Mouse (Mus musculus): ENCODE results near the gene Cds1. TPM values are rescaled to one million over a fixed set of nuclear protein-coding genes. Genes with fewer than 3 reads are reported as not detected.

The Cds1 gene
- polyA plus RNA-seq, 1 experiment from 2014 or later, result 3.8 TPM

- Histone ChIP-seq H3K9me3 (no peaks in the 10 kb centered on the region), H3K4me3 (no peak overlapping the region), H3K4me2 (no peak overlapping the region), H3K9ac (no peak overlapping the region), H3K27ac (replicated peaks) (no peak overlapping the region), H3K36me3 (no peaks in the 10 kb centered on the region), H3K27me3 (no peaks in the 10 kb centered on the region), H3K4me1 (replicated peaks) (peaks cover 7% of the 10 kb centered on the region; the same call in 1 of the 2 replicates)
- ATAC-seq (ENCODE audit: low read depth), result no peak
- WGBS, result 88% methylated on average over 4 of the region's 4 CpGs
Observed at GRCm38 (mm10) chr5:101780918-101781317, 16.0 kb downstream of the Cds1 start.

GRCm38 (mm10) chr5:101784328-101784727 is 19.4 kb downstream of the Cds1 start:
- H3K4me2 ChIP-seq, result no peak overlapping the region
- H3K36me3 ChIP-seq, result no peaks in the 10 kb centered on the region
- H3K4me1 ChIP-seq (replicated peaks), result peaks cover 7% of the 10 kb centered on the region; the same call in 1 of the 2 replicates
- WGBS, result 92% methylated on average over 3 of the region's 3 CpGs
- no peak overlapping the region for H3K4me3 ChIP-seq
- no peak overlapping the region for H3K9ac ChIP-seq
- H3K9me3 ChIP-seq, result no peaks in the 10 kb centered on the region
- no peaks in the 10 kb centered on the region for H3K27me3 ChIP-seq
- no peak for ATAC-seq (ENCODE audit: low read depth)
- H3K27ac ChIP-seq (replicated peaks), result no peak overlapping the region

GRCm38 (mm10) chr5:101784787-101785186 is 19.9 kb downstream of the Cds1 start:
- Histone ChIP-seq H3K4me1 (replicated peaks) (peaks cover 7% of the 10 kb centered on the region; the same call in 1 of the 2 replicates), H3K4me3 (no peak overlapping the region), H3K4me2 (no peak overlapping the region), H3K27me3 (no peaks in the 10 kb centered on the region), H3K9me3 (no peaks in the 10 kb centered on the region), H3K27ac (replicated peaks) (no peak overlapping the region), H3K36me3 (no peaks in the 10 kb centered on the region), H3K9ac (no peak overlapping the region)
- ATAC-seq (ENCODE audit: low read depth), result no peak
- 89% methylated on average over 2 of the region's 2 CpGs for WGBS

- H3K9me3 ChIP-seq, result no peaks in the 10 kb centered on the region
- ATAC-seq (ENCODE audit: low read depth), result no peak
- 40% methylated on average over 4 of the region's 4 CpGs for WGBS
- peaks cover 7% of the 10 kb centered on the region; the same call in 1 of the 2 replicates for H3K4me1 ChIP-seq (replicated peaks)
- no peak overlapping the region for H3K4me3 ChIP-seq
- H3K36me3 ChIP-seq, result no peaks in the 10 kb centered on the region
- no peak overlapping the region for H3K4me2 ChIP-seq
- H3K27me3 ChIP-seq, result no peaks in the 10 kb centered on the region
- H3K9ac ChIP-seq, result no peak overlapping the region
- H3K27ac ChIP-seq (replicated peaks), result no peak overlapping the region
Observed at GRCm38 (mm10) chr5:101785921-101786614, 21.1 kb downstream of the Cds1 start.

- H3K27me3 ChIP-seq, result no peaks in the 10 kb centered on the region
- H3K9me3 ChIP-seq, result no peaks in the 10 kb centered on the region
- no peak overlapping the region for H3K27ac ChIP-seq (replicated peaks)
- H3K4me2 ChIP-seq, result no peak overlapping the region
- no peak overlapping the region for H3K9ac ChIP-seq
- no peak for ATAC-seq (ENCODE audit: low read depth)
- H3K4me1 ChIP-seq (replicated peaks), result no peaks in the 10 kb centered on the region
- H3K4me3 ChIP-seq, result no peak overlapping the region
- no peaks in the 10 kb centered on the region for H3K36me3 ChIP-seq
Observed at GRCm38 (mm10) chr5:101789770-101790169, 24.8 kb downstream of the Cds1 start.

- no peaks in the 10 kb centered on the region for H3K36me3 ChIP-seq
- H3K9me3 ChIP-seq, result no peaks in the 10 kb centered on the region
- ATAC-seq (ENCODE audit: low read depth), result no peak
- 56% methylated on average over 5 of the region's 5 CpGs for WGBS
- no peak overlapping the region for H3K9ac ChIP-seq
- H3K4me2 ChIP-seq, result no peak overlapping the region
- H3K27ac ChIP-seq (replicated peaks), result no peak overlapping the region
- H3K27me3 ChIP-seq, result no peaks in the 10 kb centered on the region
- no peaks in the 10 kb centered on the region for H3K4me1 ChIP-seq (replicated peaks)
- no peak overlapping the region for H3K4me3 ChIP-seq
Observed at GRCm38 (mm10) chr5:101790560-101790959, 25.6 kb downstream of the Cds1 start.

- H3K27ac ChIP-seq (replicated peaks), result no peak overlapping the region
- no peaks in the 10 kb centered on the region for H3K4me1 ChIP-seq (replicated peaks)
- no peaks in the 10 kb centered on the region for H3K27me3 ChIP-seq
- no peak overlapping the region for H3K4me3 ChIP-seq
- no peak overlapping the region for H3K4me2 ChIP-seq
- no peaks in the 10 kb centered on the region for H3K9me3 ChIP-seq
- no peak for ATAC-seq (ENCODE audit: low read depth)
- H3K36me3 ChIP-seq, result no peaks in the 10 kb centered on the region
- WGBS, result 80% methylated on average over 4 of the region's 4 CpGs
- no peak overlapping the region for H3K9ac ChIP-seq
Observed at GRCm38 (mm10) chr5:101792665-101793064, 27.7 kb downstream of the Cds1 start.

- H3K9ac ChIP-seq, result no peak overlapping the region
- H3K27me3 ChIP-seq, result no peaks in the 10 kb centered on the region
- 71% methylated on average over 2 of the region's 2 CpGs for WGBS
- ATAC-seq (ENCODE audit: low read depth), result no peak
- H3K4me3 ChIP-seq, result no peak overlapping the region
- H3K4me1 ChIP-seq (replicated peaks), result no peaks in the 10 kb centered on the region
- H3K36me3 ChIP-seq, result no peaks in the 10 kb centered on the region
- H3K4me2 ChIP-seq, result no peak overlapping the region
- no peaks in the 10 kb centered on the region for H3K9me3 ChIP-seq
- H3K27ac ChIP-seq (replicated peaks), result no peak overlapping the region
Observed at GRCm38 (mm10) chr5:101801891-101802290, 37.0 kb downstream of the Cds1 start.

- 73% methylated on average over 9 of the region's 9 CpGs for WGBS
- Histone ChIP-seq H3K27me3 (no peaks in the 10 kb centered on the region), H3K9ac (no peak overlapping the region), H3K9me3 (no peaks in the 10 kb centered on the region), H3K4me1 (replicated peaks) (no peaks in the 10 kb centered on the region), H3K27ac (replicated peaks) (no peak overlapping the region), H3K4me2 (no peak overlapping the region), H3K36me3 (no peaks in the 10 kb centered on the region), H3K4me3 (no peak overlapping the region)
- ATAC-seq (ENCODE audit: low read depth), result no peak
Observed at GRCm38 (mm10) chr5:101802358-101803022, 37.6 kb downstream of the Cds1 start.

GRCm38 (mm10) chr5:101811296-101812169 is 46.6 kb downstream of the Cds1 start:
- Histone ChIP-seq H3K9ac (no peak overlapping the region), H3K27me3 (no peaks in the 10 kb centered on the region), H3K27ac (replicated peaks) (no peak overlapping the region), H3K4me2 (no peak overlapping the region), H3K9me3 (no peaks in the 10 kb centered on the region), H3K36me3 (no peaks in the 10 kb centered on the region), H3K4me1 (replicated peaks) (no peaks in the 10 kb centered on the region), H3K4me3 (no peak overlapping the region)
- ATAC-seq (ENCODE audit: low read depth), result no peak
- WGBS, result 92% methylated on average over 6 of the region's 6 CpGs

GRCm38 (mm10) chr5:101816822-101817221 is 51.9 kb downstream of the Cds1 start:
- 70% methylated on average over 7 of the region's 7 CpGs for WGBS

GRCm38 (mm10) chr5:101819216-101819615 is 54.3 kb downstream of the Cds1 start:
- H3K4me1 ChIP-seq (replicated peaks), result no peaks in the 10 kb centered on the region
- H3K4me3 ChIP-seq, result no peak overlapping the region
- H3K9ac ChIP-seq, result no peak overlapping the region
- H3K36me3 ChIP-seq, result no peaks in the 10 kb centered on the region
- H3K27me3 ChIP-seq, result no peaks in the 10 kb centered on the region; the same call in 1 of the 2 replicates
- no peak overlapping the region for H3K4me2 ChIP-seq
- WGBS, result 54% methylated on average over 10 of the region's 10 CpGs
- no peaks in the 10 kb centered on the region for H3K9me3 ChIP-seq
- no peak for ATAC-seq (ENCODE audit: low read depth)
- H3K27ac ChIP-seq (replicated peaks), result no peak overlapping the region

More at GRCm38 (mm10) chr5:101816822-101817221, 51.9 kb downstream of the Cds1 start:
- no peak overlapping the region for H3K4me3 ChIP-seq
- H3K9ac ChIP-seq, result no peak overlapping the region
- H3K27me3 ChIP-seq, result no peaks in the 10 kb centered on the region
- no peak overlapping the region for H3K27ac ChIP-seq (replicated peaks)
- no peak for ATAC-seq (ENCODE audit: low read depth)
- H3K4me2 ChIP-seq, result no peak overlapping the region
- H3K4me1 ChIP-seq (replicated peaks), result no peaks in the 10 kb centered on the region
- H3K36me3 ChIP-seq, result no peaks in the 10 kb centered on the region
- H3K9me3 ChIP-seq, result no peaks in the 10 kb centered on the region
